In genomic region chr3:69699851-69700500, GRCm38 (mm10) we compare ENCODE assay signal across 19 mouse cellular contexts. TPM values are rescaled to one million over a fixed set of nuclear protein-coding genes. Genes with fewer than 3 reads are reported as not detected.
A peak's percentile ranks its signal among the peaks of the same experiment; 100 is the strongest.
DNase-seq lines count a peak whose midpoint lies in the region; ATAC-seq and TF ChIP-seq lines count a peak whose summit lies in the region.
"Had no signal": no experiment of that assay in that cellular context is flagged by ENCODE, and none has a peak within 500 bp of the region (broad histone marks: within the 10 kb centered on the region; RNA-seq: fewer than 3 reads in every experiment).

No protein-coding gene starts in this region.

- H3K27ac ChIP-seq in liver, adult 2 months (replicated peaks; ENCODE audit: insufficient read depth, low read depth, low read length), result no peak overlapping the region
- H3K27ac ChIP-seq in liver, embryonic 12.5 days, result no peak overlapping the region
- H3K27ac ChIP-seq in macrophage, result peak overlapping the region; percentile 36
- H3K27ac ChIP-seq: embryonic facial prominence, embryonic 13.5 days; forebrain, embryonic 12.5 days; hindbrain, postnatal 0 days had no signal

- H3K27me3 ChIP-seq in liver, adult 2 months (ENCODE audit: control insufficient read depth, insufficient read depth, low read length), result no peaks in the 10 kb centered on the region; the same call in 1 of the 2 replicates
- no peaks in the 10 kb centered on the region for H3K27me3 ChIP-seq in liver, embryonic 12.5 days (replicated peaks)
- H3K27me3 ChIP-seq: embryonic facial prominence, embryonic 13.5 days had no signal

- no peak for TF ChIP-seq CTCF in liver, adult 2 months (IDR thresholded peaks at IDR 0.05; ENCODE audit: low read depth, low read length)

- no peaks in the 10 kb centered on the region for H3K9me3 ChIP-seq in liver, embryonic 12.5 days (replicated peaks)
- H3K9me3 ChIP-seq: embryonic facial prominence, embryonic 13.5 days; forebrain, embryonic 12.5 days had no signal

- H3K4me3 ChIP-seq in liver, adult 2 months (ENCODE audit: insufficient read depth, low read depth, low read length), result no peak overlapping the region
- H3K4me3 ChIP-seq in liver, embryonic 12.5 days, result no peak overlapping the region
- H3K4me3 ChIP-seq in macrophage (ENCODE audit: inconsistent target), result no peak overlapping the region
- H3K4me3 ChIP-seq: embryonic facial prominence, embryonic 13.5 days; forebrain, embryonic 12.5 days; myocyte had no signal

- no peak overlapping the region for H3K4me2 ChIP-seq in liver, embryonic 12.5 days
- H3K4me2 ChIP-seq: embryonic facial prominence, embryonic 13.5 days; forebrain, embryonic 12.5 days had no signal

- no peaks in the 10 kb centered on the region for H3K4me1 ChIP-seq in liver, adult 2 months (ENCODE audit: control insufficient read depth, insufficient read depth, low read length)
- H3K4me1 ChIP-seq in liver, embryonic 12.5 days, result no peaks in the 10 kb centered on the region
- H3K4me1 ChIP-seq: embryonic facial prominence, embryonic 13.5 days; forebrain, embryonic 12.5 days had no signal

- no peaks in the 10 kb centered on the region for H3K36me3 ChIP-seq in liver, adult 2 months (ENCODE audit: control insufficient read depth, insufficient read depth, low read length)
- H3K36me3 ChIP-seq in liver, embryonic 12.5 days, result no peaks in the 10 kb centered on the region
- H3K36me3 ChIP-seq in macrophage (ENCODE audit: inconsistent target), result no peaks in the 10 kb centered on the region
- H3K36me3 ChIP-seq: embryonic facial prominence, embryonic 13.5 days; forebrain, embryonic 12.5 days had no signal

- no peak overlapping the region for H3K9ac ChIP-seq in liver, adult 2 months (ENCODE audit: low read depth, low read length)
- no peak overlapping the region for H3K9ac ChIP-seq in liver, embryonic 12.5 days
- H3K9ac ChIP-seq: embryonic facial prominence, embryonic 13.5 days; forebrain, embryonic 12.5 days had no signal

- no peaks in the 10 kb centered on the region for H3K79me2 ChIP-seq in liver, adult 2 months (ENCODE audit: control insufficient read depth, insufficient read depth, low read length)
- H3K79me2 ChIP-seq in macrophage (ENCODE audit: inconsistent target), result no peaks in the 10 kb centered on the region

- TF ChIP-seq POLR2A in liver, adult 2 months (IDR thresholded peaks at IDR 0.05; ENCODE audit: extremely low read depth, insufficient read depth, low read length), result no peak

- ATAC-seq in liver, embryonic 12.5 days, result no peak
- no peak for ATAC-seq in erythroid progenitor cell, adult 5-6 weeks (replicated peaks; ENCODE audit: low FRiP score, poor library complexity, severe bottlenecking)
- ATAC-seq: hindbrain, postnatal 0 days had no signal

- 72% methylated on average over 6 of the region's 6 CpGs for WGBS in liver, adult 2 months
- WGBS in liver, embryonic 12.5 days (ENCODE audit: insufficient replicate concordance), result 57% methylated on average over 6 of the region's 6 CpGs
- WGBS in macrophage (ENCODE audit: missing documents), result 37% methylated on average over 6 of the region's 6 CpGs

- DNase-seq in liver, adult 2 months (ENCODE audit: extremely low read depth, low read depth, low spot score), result peak; percentile 18
- DNase-seq in ZHBTc4 (ENCODE audit: low read depth, low spot score), result peak; percentile 75
- DNase-seq in spleen, postnatal 36 days (ENCODE audit: low spot score in 2 of 2), result peak; percentile 75 to 79
- DNase-seq in left cerebral cortex, adult 18-20 months (ENCODE audit: low spot score in 2 of 2), result no peak
- no peak for DNase-seq in cerebellum, adult 11 months
- DNase-seq: adrenal gland, adult 2 months; cerebellum, postnatal 25 days; heart, postnatal 14 days; kidney, postnatal 10 days; lung, adult 2 months; right cerebral cortex, postnatal 25 days; thymus, postnatal 14 days had no signal

RNA-seq across cellular contexts. Expression of gene Nmd3, which starts 21.8 kb away (rescaled TPM):
- total RNA-seq in liver, adult 2 months (2014; rRNA removed), result 18.3 and 26.3 TPM in 2 replicates
- polyA plus RNA-seq in liver, adult 2 months (2012; rRNA removed), result 50.0 and 70.3 TPM in 2 replicates
- 121 TPM in 2 replicates for polyA plus RNA-seq in liver, embryonic 12.5 days (2016; fragmentation: Nextera tagmentation; extraction: Ambion mirVana)
- total RNA-seq in macrophage (2018; cell fraction: chromatin; rRNA removed), result 10 to 100 TPM; 28.9 to 87.9 (median 62.4) TPM
- 10 to 100 TPM; 29.9 to 53.8 (median 40.1) TPM for total RNA-seq in macrophage (2018; cell fraction: cytosol; rRNA removed)
- 10 to 100 TPM; 22.1 to 58.4 (median 41.4) TPM for total RNA-seq in macrophage (2018; cell fraction: nucleus; rRNA removed)
- 33.1 to 54.8 TPM (median 37.2 TPM) in 3 replicates for polyA plus RNA-seq in macrophage (2018)
- 22.2 and 43.2 TPM in 2 replicates for total RNA-seq in erythroid progenitor cell, adult 5-6 weeks (2015; ENCODE audit: low replicate concordance)
- 6.7 and 22.3 TPM in 2 replicates for total RNA-seq in erythroid progenitor cell, adult 5-6 weeks (2017; ENCODE audit: low replicate concordance)
- 10 to 100 TPM; 53.7 to 57.0 TPM for total RNA-seq in left cerebral cortex, adult 18-20 months (2021)

Comparison
In these comparisons a context has a peak if more than half of its experiments do, and no peak if none do; other contexts are left out.
1. DNase-seq: peak in liver, adult 2 months (single experiment), ZHBTc4 (single experiment) and spleen, postnatal 36 days (2 of 2); none in left cerebral cortex, adult 18-20 months (0 of 2) and cerebellum, adult 11 months (single experiment).